8 mouse cellular contexts compared by ENCODE assay signal in the genomic region with DNA sequence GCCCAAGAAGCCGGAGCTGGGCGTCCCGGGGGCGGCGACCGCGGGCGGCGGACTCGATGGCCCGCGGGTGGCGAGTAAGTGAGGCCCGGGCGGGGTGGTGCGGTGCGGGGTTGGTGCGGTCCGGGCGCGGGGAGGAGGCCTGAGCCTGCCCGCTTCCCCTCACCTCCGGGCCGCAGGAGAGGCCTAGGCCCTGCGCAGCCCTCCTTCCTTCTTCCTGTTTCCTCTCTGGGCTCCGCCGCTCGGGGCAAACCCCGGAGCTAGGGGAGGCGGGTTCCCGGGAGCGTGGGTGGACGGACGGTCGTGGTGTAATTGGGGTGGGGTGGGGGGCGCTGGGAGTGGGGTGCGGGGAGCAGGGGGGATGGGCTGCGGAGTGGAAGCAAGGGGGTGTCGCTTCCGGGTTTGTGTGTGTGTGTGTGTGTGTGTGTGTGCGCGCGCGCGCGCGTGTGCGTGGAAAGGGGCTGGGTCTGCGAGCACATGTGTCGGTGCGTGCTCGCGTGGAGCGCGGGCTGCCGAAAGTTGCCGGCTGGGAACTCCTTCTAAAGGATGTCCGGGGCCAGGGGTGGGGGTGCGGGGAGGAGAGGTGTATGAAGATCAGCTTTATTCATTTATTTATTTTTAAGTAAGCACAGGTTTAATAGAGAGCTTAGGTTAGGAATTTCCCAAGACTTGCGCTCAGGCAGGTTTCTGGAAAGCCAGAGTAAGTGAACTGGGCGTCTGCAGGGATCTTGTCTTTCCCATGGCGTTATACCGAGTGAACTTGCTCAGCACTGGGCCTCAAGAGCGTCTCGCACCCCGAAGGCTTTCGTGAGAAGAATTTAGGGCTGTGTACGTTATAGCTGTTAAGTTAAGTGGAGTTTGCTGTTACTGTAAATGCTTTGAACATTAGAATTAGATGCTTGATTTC. TPM values are rescaled to one million over a fixed set of nuclear protein-coding genes. Genes with fewer than 3 reads are reported as not detected.
DNase-seq lines count a peak whose midpoint lies in the region; ATAC-seq and TF ChIP-seq lines count a peak whose summit lies in the region.

No protein-coding gene starts in this region.

- no peaks in the 10 kb centered on the region for H3K27me3 ChIP-seq in C2C12 (ENCODE audit: control insufficient read depth, insufficient read depth, insufficient read length)
- H3K27me3 ChIP-seq in heart, embryonic 13.5 days (replicated peaks) = no peaks in the 10 kb centered on the region
- no peaks in the 10 kb centered on the region for H3K27me3 ChIP-seq in kidney, postnatal 0 days (ENCODE audit: insufficient read depth, low read length)
- H3K27me3 ChIP-seq in liver, embryonic 12.5 days (replicated peaks) = no peaks in the 10 kb centered on the region
- H3K27me3 ChIP-seq in stomach, embryonic 15.5 days (replicated peaks) = no peaks in the 10 kb centered on the region

- peaks cover 11% of the 10 kb centered on the region for H3K36me3 ChIP-seq in C2C12 (ENCODE audit: control insufficient read depth, insufficient read depth)
- peaks cover 9% of the 10 kb centered on the region for H3K36me3 ChIP-seq in heart, embryonic 13.5 days
- H3K36me3 ChIP-seq in kidney, postnatal 0 days (ENCODE audit: insufficient read depth, low read length) = no peaks in the 10 kb centered on the region
- peaks cover 30% of the 10 kb centered on the region for H3K36me3 ChIP-seq in liver, embryonic 12.5 days
- H3K36me3 ChIP-seq in stomach, embryonic 15.5 days = 0 out of 2 replicates have a peak, but pooled peaks cover 4% of the 10 kb centered on the region

- H3K4me2 ChIP-seq in heart, embryonic 13.5 days = peak overlapping the region; percentile 88
- peak overlapping the region; percentile 84 for H3K4me2 ChIP-seq in kidney, postnatal 0 days (ENCODE audit: low read length)
- peak overlapping the region; percentile 84 for H3K4me2 ChIP-seq in liver, embryonic 12.5 days
- peak overlapping the region; percentile 75 for H3K4me2 ChIP-seq in stomach, embryonic 15.5 days

- H3ac ChIP-seq in C2C12 (ENCODE audit: control insufficient read depth, insufficient read length, low read depth) = peak overlapping the region; percentile 100

- peaks cover 47% of the 10 kb centered on the region for H3K4me1 ChIP-seq in heart, embryonic 13.5 days
- peaks cover 29% of the 10 kb centered on the region for H3K4me1 ChIP-seq in kidney, postnatal 0 days (replicated peaks; ENCODE audit: insufficient read depth, low read length)
- H3K4me1 ChIP-seq in liver, embryonic 12.5 days = peaks cover 55% of the 10 kb centered on the region
- peaks cover 31% of the 10 kb centered on the region for H3K4me1 ChIP-seq in stomach, embryonic 15.5 days

- H3K9ac ChIP-seq in heart, embryonic 13.5 days = peak overlapping the region; percentile 99
- peak overlapping the region; percentile 100 for H3K9ac ChIP-seq in kidney, postnatal 0 days (ENCODE audit: low read depth, low read length)
- H3K9ac ChIP-seq in liver, embryonic 12.5 days = peak overlapping the region; percentile 99
- H3K9ac ChIP-seq in stomach, embryonic 15.5 days = peak overlapping the region; percentile 98

- peak overlapping the region; percentile 79 for H3K4me3 ChIP-seq in C2C12 (ENCODE audit: insufficient read depth, poor library complexity, severe bottlenecking)
- H3K4me3 ChIP-seq in heart, embryonic 13.5 days = peak overlapping the region; percentile 97
- H3K4me3 ChIP-seq in kidney, postnatal 0 days (replicated peaks; ENCODE audit: low read depth, low read length) = peak overlapping the region; percentile 99
- peak overlapping the region; percentile 99 for H3K4me3 ChIP-seq in liver, embryonic 12.5 days
- H3K4me3 ChIP-seq in stomach, embryonic 15.5 days (replicated peaks) = peak overlapping the region; percentile 96

- peak; percentile 42 to 55 for DNase-seq in adrenal gland, postnatal 4 days (ENCODE audit: low spot score in 2 of 2)
- peak; percentile 71 for DNase-seq in kidney, postnatal 0 days (ENCODE audit: low spot score)
- DNase-seq in naive thymus-derived CD4-positive, alpha-beta T cell, adult 2 months (ENCODE audit: low read depth) = peak; percentile 83

- WGBS in heart, embryonic 13.5 days = under 1% methylated on average over 61 of the region's 68 CpGs
- WGBS in kidney, postnatal 0 days = under 1% methylated on average over 60 of the region's 68 CpGs
- WGBS in liver, embryonic 12.5 days (ENCODE audit: insufficient replicate concordance) = under 1% methylated on average over 64 of the region's 68 CpGs
- WGBS in stomach, embryonic 15.5 days = under 1% methylated on average over 65 of the region's 68 CpGs

- peaks cover 46% of the 10 kb centered on the region for H3K79me3 ChIP-seq in C2C12 (ENCODE audit: low read depth)

- peaks cover 68% of the 10 kb centered on the region for H3K79me2 ChIP-seq in C2C12 (ENCODE audit: control insufficient read depth, insufficient read depth)

- H3K9me3 ChIP-seq in heart, embryonic 13.5 days = no peaks in the 10 kb centered on the region
- H3K9me3 ChIP-seq in kidney, postnatal 0 days (replicated peaks; ENCODE audit: low read length) = no peaks in the 10 kb centered on the region
- no peaks in the 10 kb centered on the region for H3K9me3 ChIP-seq in liver, embryonic 12.5 days (replicated peaks)
- H3K9me3 ChIP-seq in stomach, embryonic 15.5 days = no peaks in the 10 kb centered on the region

- peak; percentile 23 for ATAC-seq in erythroid progenitor cell, adult 5-6 weeks (replicated peaks; ENCODE audit: low FRiP score, poor library complexity, severe bottlenecking)
- ATAC-seq in heart, embryonic 13.5 days (ENCODE audit: extremely low read depth, insufficient number of reproducible peaks, low FRiP score, low TSS enrichment) = peak; percentile 55
- ATAC-seq in kidney, postnatal 0 days (replicated peaks; ENCODE audit: low FRiP score, low read depth) = peak; percentile 64
- peak; percentile 57 for ATAC-seq in liver, embryonic 12.5 days
- peak; percentile 56 for ATAC-seq in stomach, embryonic 15.5 days (ENCODE audit: insufficient read depth, low FRiP score, low read depth)

- peak overlapping the region; percentile 99 for H3K27ac ChIP-seq in heart, embryonic 13.5 days (replicated peaks)
- H3K27ac ChIP-seq in kidney, postnatal 0 days = peak overlapping the region; percentile 100
- H3K27ac ChIP-seq in liver, embryonic 12.5 days = peak overlapping the region; percentile 100
- H3K27ac ChIP-seq in stomach, embryonic 15.5 days = peak overlapping the region; percentile 99

- TF ChIP-seq CTCF in C2C12 (IDR thresholded peaks at IDR 0.05; ENCODE audit: control insufficient read depth, insufficient read depth, insufficient read length) = no peak
- no peak for TF ChIP-seq CTCF in kidney, postnatal 0 days (IDR thresholded peaks at IDR 0.05; ENCODE audit: low read depth)

TF ChIP-seq in C2C12, 6 proteins besides CTCF, POLR2A, EP300 and RAD21:
- TF ChIP-seq MAX (IDR thresholded peaks at IDR 0.05) (peak; percentile 68), MYOD1 (IDR thresholded peaks at IDR 0.05; ENCODE audit: control insufficient read depth, insufficient read length, low read depth) (no peak)

RNA-seq across cellular contexts. Expression of a gene that starts 1.2 kb away (rescaled TPM):
- polyA plus RNA-seq in C2C12 (2012; fragmentation: generic; extraction: Trizol) = 12.8 TPM
- 100 to 1,000 TPM; 149 to 151 TPM for total RNA-seq in adrenal gland, postnatal 4 days (2021)
- total RNA-seq in erythroid progenitor cell, adult 5-6 weeks (2015; ENCODE audit: low replicate concordance) = 317 and 399 TPM in 2 replicates
- total RNA-seq in erythroid progenitor cell, adult 5-6 weeks (2017; ENCODE audit: low replicate concordance) = 157 and 205 TPM in 2 replicates
- polyA plus RNA-seq in heart, embryonic 13.5 days (2015; fragmentation: Nextera tagmentation; extraction: Ambion mirVana) = 41.6 and 44.3 TPM in 2 replicates
- 62.5 and 69.9 TPM in 2 replicates for polyA plus RNA-seq in kidney, postnatal 0 days (2015; fragmentation: Nextera tagmentation; extraction: Ambion mirVana)
- polyA plus RNA-seq in liver, embryonic 12.5 days (2016; fragmentation: Nextera tagmentation; extraction: Ambion mirVana) = 43.9 and 45.9 TPM in 2 replicates
- 70.2 and 86.6 TPM in 2 replicates for polyA plus RNA-seq in stomach, embryonic 15.5 days (2015; fragmentation: Nextera tagmentation; extraction: Ambion mirVana)

RNA-seq across cellular contexts. Expression of a gene that starts 30.9 kb away (rescaled TPM):
- polyA plus RNA-seq in C2C12 (2012; fragmentation: generic; extraction: Trizol) = 0.01 TPM
- total RNA-seq in adrenal gland, postnatal 4 days (2021) = under 1 TPM; 0.20 to 0.31 TPM
- total RNA-seq in erythroid progenitor cell, adult 5-6 weeks (2015; ENCODE audit: low replicate concordance) = 1.4 and 2.1 TPM in 2 replicates
- 0.45 and 2.3 TPM in 2 replicates for total RNA-seq in erythroid progenitor cell, adult 5-6 weeks (2017; ENCODE audit: low replicate concordance)
- polyA plus RNA-seq in heart, embryonic 13.5 days (2015; fragmentation: Nextera tagmentation; extraction: Ambion mirVana) = 0.04 and 0.08 TPM in 2 replicates
- polyA plus RNA-seq in kidney, postnatal 0 days (2015; fragmentation: Nextera tagmentation; extraction: Ambion mirVana) = 0.06 and 0.08 TPM in 2 replicates
- polyA plus RNA-seq in liver, embryonic 12.5 days (2016; fragmentation: Nextera tagmentation; extraction: Ambion mirVana) = 2.7 and 2.9 TPM in 2 replicates
- 0.35 and 0.52 TPM in 2 replicates for polyA plus RNA-seq in stomach, embryonic 15.5 days (2015; fragmentation: Nextera tagmentation; extraction: Ambion mirVana)

Comparison
In these comparisons a context has a peak if more than half of its experiments do, and no peak if none do; other contexts are left out.
1. Peak in every context shown above with its lines: DNase-seq, ATAC-seq, H3K4me3 ChIP-seq and H3K27ac ChIP-seq.